Mouse (Mus musculus): ENCODE results near the gene Elovl6.

DNA sequence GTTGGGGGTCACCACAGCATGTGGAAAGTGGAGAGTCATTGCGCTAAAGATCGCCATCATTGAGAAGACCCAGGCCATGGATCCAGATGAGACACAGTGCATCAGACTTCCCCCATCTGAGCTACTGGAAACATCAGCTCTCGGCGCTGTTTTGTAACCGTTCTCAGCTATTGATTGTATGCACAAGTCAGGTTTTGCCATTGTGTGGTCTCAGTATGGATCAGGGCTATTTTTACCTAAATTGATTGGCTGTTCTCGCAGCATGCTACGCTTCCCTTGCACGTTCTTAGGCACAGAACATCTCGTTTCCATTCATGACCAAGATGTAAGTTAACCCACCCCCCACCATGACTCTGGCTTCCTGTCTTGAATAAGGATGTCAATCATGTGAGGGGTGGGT, 27.9 kb downstream of the Elovl6 start:
- no peak for TF ChIP-seq POLR2A (IDR thresholded peaks at IDR 0.05; ENCODE audit: extremely low read depth, insufficient read depth, low read length)
- no peak for TF ChIP-seq CTCF (IDR thresholded peaks at IDR 0.05; ENCODE audit: extremely low read depth, insufficient read depth, low read length)

Measured in cortical plate, adult 2 months (tissue).